Mouse (Mus musculus) liver, adult 2 months (tissue): ENCODE measurements around the gene Olfr1043. TPM values are rescaled to one million over a fixed set of nuclear protein-coding genes. Genes with fewer than 3 reads are reported as not detected.

Source experiments
- DNase-seq: peaks from one replicate; pipeline ENCODE4 v3.0.0-alpha.2; 2011; ENCODE audit warnings: low read depth, low spot score; ENCODE audit errors: extremely low read depth
- H3K27ac ChIP-seq: fragments of 200-500 bp; replicated peaks from 2 replicates; pipeline ENCODE4 v1.5.1; 2012; ENCODE audit warnings: low read depth, mild to moderate bottlenecking, control low read depth, inconsistent platforms, low read length; ENCODE audit not compliant: insufficient read depth
- H3K27me3 ChIP-seq: fragments of 200-500 bp; 2 replicates; pipeline ENCODE4 v1.6.1; 2012; ENCODE audit warnings: mild to moderate bottlenecking, moderate library complexity, low read length, inconsistent platforms; ENCODE audit not compliant: control insufficient read depth, insufficient read depth
- H3K36me3 ChIP-seq: fragments of 200-500 bp; 2 replicates; pipeline ENCODE4 v1.6.1; 2012; ENCODE audit warnings: low read length, inconsistent platforms; ENCODE audit not compliant: control insufficient read depth, insufficient read depth
- H3K4me1 ChIP-seq: fragments of 200-500 bp; 2 replicates; pipeline ENCODE4 v1.6.1; 2011; ENCODE audit warnings: low read length; ENCODE audit not compliant: control insufficient read depth, insufficient read depth
- H3K4me3 ChIP-seq: fragments of 200-500 bp; 2 replicates; pipeline ENCODE4 v1.5.1; 2011; ENCODE audit warnings: low read depth, mild to moderate bottlenecking, control low read depth, low read length, moderate library complexity; ENCODE audit not compliant: insufficient read depth
- H3K79me2 ChIP-seq: fragments of 200-500 bp; 2 replicates; pipeline ENCODE4 v1.6.1; 2012; ENCODE audit warnings: inconsistent platforms, mild to moderate bottlenecking, low read length, moderate library complexity; ENCODE audit not compliant: control insufficient read depth, insufficient read depth
- H3K9ac ChIP-seq: fragments of 200-500 bp; 2 replicates; pipeline ENCODE4 v1.6.1; 2012; ENCODE audit warnings: low read depth, mild to moderate bottlenecking, control low read depth, inconsistent platforms, low read length
- CTCF ChIP-seq: fragments of 200-500 bp; IDR thresholded peaks from 2 replicates; pipeline ENCODE4 v1.5.1; 2011; ENCODE audit warnings: low read depth, low read length, control low read depth
- POLR2A ChIP-seq: fragments of 200-500 bp; IDR thresholded peaks from 2 replicates; pipeline ENCODE4 v1.6.1; 2011; ENCODE audit warnings: low read length, control low read depth; ENCODE audit not compliant: insufficient read depth; ENCODE audit errors: extremely low read depth
- WGBS: fragments of 180-500 bp; shearing (Covaris S2); methylation state at CpG from one replicate; pipeline ENCODE4 v1.1.7; 2018; 5-methylcytosine and 5-hydroxymethylcytosine counted together
- polyA plus RNA-seq: library from polyadenylated mRNA; depleted of rRNA; stranded (reverse); fragments of >200 nt; gene quantifications from 2 replicates; pipeline ENCODE4 v1.2.3, GENCODE M21; 2012; rRNA removed
- total RNA-seq: library from RNA; depleted of rRNA; stranded (reverse); fragments of >200 nt; gene quantifications from 2 replicates; pipeline ENCODE4 v1.2.3, GENCODE M21; 2014; rRNA removed

The Olfr1043 gene
- total and polyA plus RNA-seq, 2 experiments, result not detected

- no peak for DNase-seq
- TF ChIP-seq POLR2A (no peak), CTCF (no peak)
- Histone ChIP-seq H3K4me1 (no peaks in the 10 kb centered on the region), H3K4me3 (no peak within 1 kb of the TSS), H3K36me3 (no peaks in the 10 kb centered on the region), H3K9ac (no peak within 1 kb of the TSS), H3K79me2 (no peaks in the 10 kb centered on the region), H3K27me3 (no peaks in the 10 kb centered on the region), H3K27ac (no peak within 1 kb of the TSS)
- 81% methylated on average over 2 of the region's 2 CpGs for WGBS
Measured at GRCm38 (mm10) chr2:86161738-86162137, 5.6 kb downstream of the Olfr1043 start, which contains the start of gene Olfr1042. TSS of gene Olfr1042 (minus strand) at chr2:86161838.

DNA sequence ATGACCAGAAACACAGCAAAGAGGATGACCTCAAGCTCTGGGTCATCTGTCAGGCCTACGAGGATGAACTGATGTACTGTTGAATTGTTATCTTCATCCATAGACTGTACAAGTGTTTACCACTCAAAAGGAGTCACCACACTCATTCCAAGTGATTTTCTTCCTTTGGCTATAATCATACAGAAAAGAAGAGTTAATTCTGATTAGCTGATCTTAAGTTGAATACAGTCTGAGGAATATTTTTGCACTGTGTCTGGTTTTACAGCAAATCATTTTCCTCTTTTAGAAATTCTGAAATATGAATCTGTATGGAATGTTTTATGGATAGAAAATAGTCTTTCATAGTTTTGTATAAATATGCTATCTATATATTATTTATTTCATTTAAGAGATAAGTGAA lies 20.7 kb downstream of the Olfr1043 start, which contains the start of gene Olfr1040:
Olfr1040 (minus strand) TSS at position 101 of the 400 bp plus-strand sequence.
- no peak for TF ChIP-seq POLR2A
- no peak for TF ChIP-seq CTCF
- Histone ChIP-seq H3K27me3 (no peaks in the 10 kb centered on the region), H3K27ac (no peak within 1 kb of the TSS), H3K9ac (no peak within 1 kb of the TSS), H3K4me3 (no peak within 1 kb of the TSS), H3K79me2 (no peaks in the 10 kb centered on the region), H3K4me1 (no peaks in the 10 kb centered on the region), H3K36me3 (no peaks in the 10 kb centered on the region)
- DNase-seq, result no peak
- 89% methylated on average over 1 of the region's 1 CpGs for WGBS

DNA sequence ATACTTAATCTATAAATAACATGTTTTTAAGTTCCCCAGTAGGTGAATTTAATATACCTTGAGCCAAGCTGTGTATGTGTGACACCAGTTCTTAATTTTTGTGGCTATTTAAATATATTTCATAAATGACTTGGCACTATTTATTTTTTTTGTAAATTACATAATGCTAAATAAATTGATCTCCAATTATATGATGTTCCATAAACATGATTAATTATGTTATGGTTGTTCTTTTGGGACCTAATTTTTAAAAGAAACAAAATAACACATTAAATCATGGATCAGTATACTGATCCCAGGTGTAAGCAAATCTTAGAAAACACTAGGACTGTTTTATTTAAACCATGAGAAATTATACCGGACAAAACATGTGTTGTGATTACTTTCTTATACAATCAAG lies 31.5 kb downstream of the Olfr1043 start, which contains the start of gene Olfr1039:
Olfr1039 (minus strand) TSS at position 101 of the 400 bp plus-strand sequence.
- no peaks in the 10 kb centered on the region for H3K4me1 ChIP-seq
- no peak within 1 kb of the TSS for H3K9ac ChIP-seq
- no peaks in the 10 kb centered on the region for H3K36me3 ChIP-seq
- no peak within 1 kb of the TSS for H3K4me3 ChIP-seq
- no peak for TF ChIP-seq POLR2A
- no peak for TF ChIP-seq CTCF
- no peak for DNase-seq
- WGBS, result 96% methylated on average over 1 of the region's 1 CpGs
- H3K79me2 ChIP-seq, result no peaks in the 10 kb centered on the region
- H3K27me3 ChIP-seq, result no peaks in the 10 kb centered on the region
- no peak within 1 kb of the TSS for H3K27ac ChIP-seq

Other genes starting within 250 kb of the Olfr1043 start
- gene Olfr1026, start 246.0 kb downstream of the Olfr1043 start, total RNA-seq, result not detected in 2 replicates
- not detected in 2 replicates for gene Olfr1026, start 246.0 kb downstream of the Olfr1043 start, polyA plus RNA-seq
- gene Olfr1028, start 217.1 kb downstream of the Olfr1043 start, total RNA-seq, result not detected in 2 replicates
- gene Olfr1028, start 217.1 kb downstream of the Olfr1043 start, polyA plus RNA-seq, result not detected in 2 replicates
- 0.09 and 0.13 TPM in 2 replicates for gene Olfr1029, start 193.6 kb downstream of the Olfr1043 start, total RNA-seq
- 0.04 TPM in 1 of 2 replicates, not detected in the other for gene Olfr1029, start 193.6 kb downstream of the Olfr1043 start, polyA plus RNA-seq
- under 0.01 TPM in 1 of 2 replicates, not detected in the other for gene Olfr1030, start 188.2 kb downstream of the Olfr1043 start, total RNA-seq
- 0.02 TPM in 1 of 2 replicates, not detected in the other for gene Olfr1030, start 188.2 kb downstream of the Olfr1043 start, polyA plus RNA-seq
- gene Olfr1031, start 177.2 kb downstream of the Olfr1043 start, total RNA-seq, result not detected in 2 replicates
- not detected in 2 replicates for gene Olfr1031, start 177.2 kb downstream of the Olfr1043 start, polyA plus RNA-seq
- gene Olfr1032, start 162.0 kb downstream of the Olfr1043 start, total RNA-seq, result not detected in 2 replicates
- not detected in 2 replicates for gene Olfr1032, start 162.0 kb downstream of the Olfr1043 start, polyA plus RNA-seq
- gene Olfr1033, start 146.9 kb downstream of the Olfr1043 start, total RNA-seq, result 8.7 and 10.7 TPM in 2 replicates
- 1.7 TPM in 2 replicates for gene Olfr1033, start 146.9 kb downstream of the Olfr1043 start, polyA plus RNA-seq
- 2.4 and 2.6 TPM in 2 replicates for gene Olfr1034, start 121.7 kb downstream of the Olfr1043 start, total RNA-seq
- 0.90 and 0.93 TPM in 2 replicates for gene Olfr1034, start 121.7 kb downstream of the Olfr1043 start, polyA plus RNA-seq
- gene Olfr1036, start 93.5 kb downstream of the Olfr1043 start, total RNA-seq, result not detected in 2 replicates
- gene Olfr1036, start 93.5 kb downstream of the Olfr1043 start, polyA plus RNA-seq, result not detected in 2 replicates
- gene Olfr1037, start 80.1 kb downstream of the Olfr1043 start, total RNA-seq, result not detected in 2 replicates
- not detected in 2 replicates for gene Olfr1037, start 80.1 kb downstream of the Olfr1043 start, polyA plus RNA-seq
- not detected in 2 replicates for gene Olfr1039, start 31.6 kb downstream of the Olfr1043 start, total RNA-seq
- not detected in 2 replicates for gene Olfr1039, start 31.6 kb downstream of the Olfr1043 start, polyA plus RNA-seq
- gene Olfr1040, start 20.8 kb downstream of the Olfr1043 start, total RNA-seq, result not detected in 2 replicates
- not detected in 2 replicates for gene Olfr1040, start 20.8 kb downstream of the Olfr1043 start, polyA plus RNA-seq
- not detected in 2 replicates for gene Olfr1042, start 5.7 kb downstream of the Olfr1043 start, total RNA-seq
- not detected in 2 replicates for gene Olfr1042, start 5.7 kb downstream of the Olfr1043 start, polyA plus RNA-seq
- not detected in 2 replicates for gene Olfr1044, start 10.3 kb upstream of the Olfr1043 start, total RNA-seq
- not detected in 2 replicates for gene Olfr1044, start 10.3 kb upstream of the Olfr1043 start, polyA plus RNA-seq
- not detected in 2 replicates for gene Olfr52, start 18.2 kb upstream of the Olfr1043 start, total RNA-seq
- gene Olfr52, start 18.2 kb upstream of the Olfr1043 start, polyA plus RNA-seq, result not detected in 2 replicates
- not detected in 2 replicates for gene Olfr1045, start 35.5 kb upstream of the Olfr1043 start, total RNA-seq
- gene Olfr1045, start 35.5 kb upstream of the Olfr1043 start, polyA plus RNA-seq, result not detected in 2 replicates
- not detected in 2 replicates for gene Olfr1046, start 51.8 kb upstream of the Olfr1043 start, total RNA-seq
- gene Olfr1046, start 51.8 kb upstream of the Olfr1043 start, polyA plus RNA-seq, result not detected in 2 replicates
- not detected in 2 replicates for gene Olfr1047, start 63.9 kb upstream of the Olfr1043 start, total RNA-seq
- gene Olfr1047, start 63.9 kb upstream of the Olfr1043 start, polyA plus RNA-seq, result not detected in 2 replicates
- not detected in 2 replicates for gene Olfr1048, start 72.8 kb upstream of the Olfr1043 start, total RNA-seq
- gene Olfr1048, start 72.8 kb upstream of the Olfr1043 start, polyA plus RNA-seq, result not detected in 2 replicates
- gene Olfr1049, start 90.8 kb upstream of the Olfr1043 start, total RNA-seq, result not detected in 2 replicates
- gene Olfr1049, start 90.8 kb upstream of the Olfr1043 start, polyA plus RNA-seq, result not detected in 2 replicates
- not detected in 2 replicates for gene Olfr1051, start 111.6 kb upstream of the Olfr1043 start, total RNA-seq
- not detected in 2 replicates for gene Olfr1051, start 111.6 kb upstream of the Olfr1043 start, polyA plus RNA-seq
- gene Olfr1052, start 124.9 kb upstream of the Olfr1043 start, total RNA-seq, result not detected in 2 replicates
- gene Olfr1052, start 124.9 kb upstream of the Olfr1043 start, polyA plus RNA-seq, result not detected in 2 replicates
- not detected in 2 replicates for gene Olfr1053, start 147.8 kb upstream of the Olfr1043 start, total RNA-seq
- gene Olfr1053, start 147.8 kb upstream of the Olfr1043 start, polyA plus RNA-seq, result not detected in 2 replicates
- not detected in 2 replicates for gene Olfr1054, start 167.9 kb upstream of the Olfr1043 start, total RNA-seq
- not detected in 2 replicates for gene Olfr1054, start 167.9 kb upstream of the Olfr1043 start, polyA plus RNA-seq
- gene Olfr1055, start 182.8 kb upstream of the Olfr1043 start, total RNA-seq, result not detected in 2 replicates
- gene Olfr1055, start 182.8 kb upstream of the Olfr1043 start, polyA plus RNA-seq, result not detected in 2 replicates
- not detected in 2 replicates for gene Olfr1056, start 194.9 kb upstream of the Olfr1043 start, total RNA-seq
- gene Olfr1056, start 194.9 kb upstream of the Olfr1043 start, polyA plus RNA-seq, result not detected in 2 replicates
- not detected in 2 replicates for gene Olfr1057, start 210.9 kb upstream of the Olfr1043 start, total RNA-seq
- not detected in 2 replicates for gene Olfr1057, start 210.9 kb upstream of the Olfr1043 start, polyA plus RNA-seq
- gene Olfr1058, start 221.0 kb upstream of the Olfr1043 start, total RNA-seq, result not detected in 2 replicates
- not detected in 2 replicates for gene Olfr1058, start 221.0 kb upstream of the Olfr1043 start, polyA plus RNA-seq
- gene Olfr1061, start 246.5 kb upstream of the Olfr1043 start, total RNA-seq, result not detected in 2 replicates
- not detected in 2 replicates for gene Olfr1061, start 246.5 kb upstream of the Olfr1043 start, polyA plus RNA-seq